Mouse (Mus musculus) stomach, embryonic 15.5 days (tissue): ENCODE data around the gene Gadd45gip1. TPM values are rescaled to one million over a fixed set of nuclear protein-coding genes. Genes with fewer than 3 reads are reported as not detected.
"Not testable (repeated sequence)": the region's sequence is repeated elsewhere in the genome, so short reads cannot be mapped to it uniquely, and the experiment has no call there.

Experiments used
- ATAC-seq: fragments of 200-750 bp; cut with Nextera tagmentation; 2 replicates; pipeline ENCODE4 v1.8.0; 2017; ENCODE audit warnings: low read depth, moderate number of reproducible peaks, moderate TSS enrichment; ENCODE audit not compliant: insufficient read depth, low FRiP score
- H3K27ac ChIP-seq: fragments of 300-500 bp; sonication (generic); 2 replicates; pipeline ENCODE4 v1.5.1; 2015; ENCODE audit warnings: mild to moderate bottlenecking, inconsistent platforms
- H3K27me3 ChIP-seq: fragments of 300-500 bp; sonication (generic); replicated peaks from 2 replicates; pipeline ENCODE4 v1.6.1; 2015; ENCODE audit warnings: inconsistent platforms
- H3K36me3 ChIP-seq: fragments of 300-500 bp; sonication (generic); 2 replicates; pipeline ENCODE4 v1.6.1; 2015; ENCODE audit warnings: inconsistent platforms
- H3K4me1 ChIP-seq: fragments of 300-500 bp; sonication (generic); 2 replicates; pipeline ENCODE4 v1.6.1; 2015; ENCODE audit warnings: inconsistent platforms
- H3K4me2 ChIP-seq: fragments of 300-500 bp; sonication (generic); 2 replicates; pipeline ENCODE4 v1.6.1; 2015; ENCODE audit warnings: mild to moderate bottlenecking, inconsistent platforms
- H3K4me3 ChIP-seq: fragments of 300-500 bp; sonication (generic); replicated peaks from 2 replicates; pipeline ENCODE4 v1.5.1; 2015; ENCODE audit warnings: inconsistent platforms
- H3K9ac ChIP-seq: fragments of 300-500 bp; sonication (generic); 2 replicates; pipeline ENCODE4 v1.6.1; 2015; ENCODE audit warnings: inconsistent platforms
- H3K9me3 ChIP-seq: fragments of 300-500 bp; sonication (generic); 2 replicates; pipeline ENCODE4 v1.6.1; 2016; ENCODE audit warnings: inconsistent platforms
- WGBS: fragments of 180-500 bp; shearing (Covaris S2); methylation state at CpG from one replicate; pipeline ENCODE4 v1.1.7; 2015; 5-methylcytosine and 5-hydroxymethylcytosine counted together
- polyA plus RNA-seq: library from polyadenylated mRNA; unstranded; fragments of >200 nt; fragmentation: Nextera tagmentation; extraction: Ambion mirVana; gene quantifications from 2 replicates; pipeline ENCODE4 v1.2.1, GENCODE M21; 2015

The Gadd45gip1 gene
- polyA plus RNA-seq, 1 experiment from 2014 or later = 54.5 TPM

DNA sequence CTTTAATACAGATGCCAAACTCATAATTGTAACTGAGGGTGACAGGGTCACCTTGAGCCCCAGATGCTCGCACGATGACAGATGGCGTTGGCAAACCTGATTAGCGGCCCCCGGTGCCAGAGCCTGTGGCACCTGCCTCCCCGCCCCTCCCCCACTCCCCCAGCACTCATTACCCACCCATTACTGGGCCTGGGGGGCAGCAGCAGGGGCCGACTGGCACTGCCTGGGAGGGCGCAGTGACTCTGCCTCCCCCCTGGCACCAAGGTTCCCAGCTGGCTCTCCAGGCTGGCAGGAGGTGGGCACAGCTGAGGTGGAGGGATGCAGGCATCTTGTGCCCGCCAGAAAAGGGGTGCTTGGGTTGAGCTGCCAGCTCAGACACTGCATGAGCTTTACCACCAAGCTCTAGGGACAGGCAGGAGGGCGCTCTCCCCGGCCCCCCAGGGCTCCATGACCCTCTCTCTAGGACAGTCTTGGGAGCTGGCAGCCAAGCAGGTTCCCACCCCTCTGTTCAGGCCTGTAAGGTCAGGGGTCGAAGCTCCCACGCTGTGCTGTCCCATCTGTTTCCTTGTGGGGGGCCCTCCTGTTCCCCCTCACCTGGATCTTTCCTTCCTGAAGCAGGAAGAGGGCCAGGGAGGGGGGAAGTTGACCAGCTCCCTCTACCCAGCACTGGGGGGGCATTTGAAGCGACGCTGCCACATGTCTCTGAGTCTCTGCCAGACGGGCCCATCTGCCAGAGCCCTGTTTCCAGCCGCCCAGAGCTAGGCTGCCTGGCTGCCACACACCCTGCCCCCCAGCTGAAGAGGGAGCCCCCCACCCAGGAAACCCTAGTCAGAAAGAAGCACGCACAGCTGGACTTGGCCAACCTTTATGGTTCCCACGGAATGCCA is 16.5 kb upstream of the Gadd45gip1 start:
- no peak overlapping the region for H3K27ac ChIP-seq
- peaks cover 10% of the 10 kb centered on the region for H3K27me3 ChIP-seq
- 0 out of 2 replicates have a peak, but pooled peaks cover 8% of the 10 kb centered on the region for H3K4me1 ChIP-seq
- H3K9me3 ChIP-seq = no peaks in the 10 kb centered on the region
- no peak overlapping the region for H3K4me2 ChIP-seq
- no peaks in the 10 kb centered on the region for H3K36me3 ChIP-seq
- H3K4me3 ChIP-seq = no peak overlapping the region
- 41% methylated on average over 19 of the region's 19 CpGs for WGBS
- ATAC-seq = no peak
- no peak overlapping the region for H3K9ac ChIP-seq

DNA sequence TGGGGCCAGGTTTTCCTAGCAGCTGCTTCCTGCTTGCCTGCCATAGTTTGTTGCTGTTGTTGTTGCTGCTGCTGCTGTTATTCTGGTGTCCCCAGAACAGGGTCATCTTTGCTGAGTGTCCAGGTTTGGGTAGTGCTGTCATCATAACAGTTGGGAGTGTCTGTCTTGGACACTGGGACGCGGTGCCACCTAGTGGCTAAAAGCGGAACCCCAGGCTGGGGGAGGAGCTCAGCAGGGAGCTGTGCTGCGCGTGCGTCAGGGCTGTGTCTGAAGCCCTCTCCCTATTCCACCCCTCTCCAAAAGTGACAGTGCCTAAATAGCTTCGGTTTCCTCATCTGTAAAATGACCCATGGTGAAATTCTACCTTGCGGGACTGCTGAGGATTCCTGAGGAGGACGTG is 15.8 kb upstream of the Gadd45gip1 start:
- no peaks in the 10 kb centered on the region for H3K9me3 ChIP-seq
- H3K27me3 ChIP-seq = peaks cover 10% of the 10 kb centered on the region; the same call in 1 of the 2 replicates
- H3K4me2 ChIP-seq = no peak overlapping the region
- no peak overlapping the region for H3K27ac ChIP-seq
- 10% methylated on average over 9 of the region's 9 CpGs for WGBS
- 0 out of 2 replicates have a peak, but pooled peaks cover 6% of the 10 kb centered on the region for H3K4me1 ChIP-seq
- no peak overlapping the region for H3K9ac ChIP-seq
- H3K4me3 ChIP-seq = no peak overlapping the region
- ATAC-seq = peak; percentile 65
- no peaks in the 10 kb centered on the region for H3K36me3 ChIP-seq

DNA sequence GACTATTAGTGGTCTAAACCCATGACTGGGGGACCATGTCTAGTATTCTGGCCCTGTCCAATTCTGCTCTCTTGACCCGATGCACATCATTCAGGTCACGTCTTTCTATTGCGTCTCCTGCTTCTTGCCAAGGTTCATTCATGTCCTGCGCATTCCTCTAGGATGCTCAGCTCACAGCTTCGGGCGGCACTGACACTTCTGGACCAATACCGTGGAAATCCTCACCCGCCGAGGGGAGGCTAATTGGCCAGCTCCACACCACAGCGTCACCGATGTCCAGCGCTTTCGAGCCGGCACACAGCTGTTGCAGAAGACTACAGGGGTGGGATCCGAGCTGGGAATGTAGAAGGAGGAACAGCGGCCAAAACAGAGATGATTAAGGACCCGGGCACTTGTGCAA is 15.2 kb upstream of the Gadd45gip1 start:
- Histone ChIP-seq H3K4me1 (0 out of 2 replicates have a peak, but pooled peaks cover 4% of the 10 kb centered on the region), H3K4me3 (no peak overlapping the region), H3K27ac (no peak overlapping the region), H3K9me3 (no peaks in the 10 kb centered on the region), H3K27me3 (peaks cover 10% of the 10 kb centered on the region; the same call in 1 of the 2 replicates), H3K36me3 (no peaks in the 10 kb centered on the region), H3K9ac (no peak overlapping the region), H3K4me2 (no peak overlapping the region)
- 75% methylated on average over 17 of the region's 17 CpGs for WGBS
- no peak for ATAC-seq

DNA sequence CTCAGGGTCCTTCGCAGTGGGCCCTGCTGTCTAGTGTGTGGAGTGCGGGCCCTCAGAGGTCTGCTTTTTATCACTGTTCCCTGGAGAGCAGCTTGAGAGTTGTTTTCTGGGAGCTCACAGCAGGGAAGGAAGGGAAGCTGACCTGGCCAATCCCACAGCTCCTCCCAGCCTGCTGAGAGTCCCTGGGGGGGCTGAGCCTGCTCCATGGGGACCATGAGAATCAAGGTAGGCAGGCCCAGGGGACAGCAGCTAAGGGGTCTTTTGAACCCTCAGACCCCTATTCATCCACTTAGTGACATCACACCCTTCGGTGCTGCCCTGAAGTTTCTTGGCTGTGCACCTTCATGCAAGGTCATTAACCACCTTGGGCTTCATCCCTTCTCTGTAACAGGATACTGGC is 8.6 kb upstream of the Gadd45gip1 start, which contains the start of gene Dand5:
Gene Dand5, minus strand, starts transcription at position 101 of the 400 bp plus-strand sequence.
- Histone ChIP-seq H3K27me3 (no peaks in the 10 kb centered on the region), H3K4me2 (peak within 1 kb of the TSS; percentile 53), H3K27ac (no peak within 1 kb of the TSS), H3K9ac (no peak within 1 kb of the TSS), H3K36me3 (no peaks in the 10 kb centered on the region), H3K4me3 (no peak within 1 kb of the TSS), H3K4me1 (peaks cover 7% of the 10 kb centered on the region; the same call in 1 of the 2 replicates), H3K9me3 (no peaks in the 10 kb centered on the region)
- ATAC-seq = no peak
- 34% methylated on average over 3 of the region's 3 CpGs for WGBS

DNA sequence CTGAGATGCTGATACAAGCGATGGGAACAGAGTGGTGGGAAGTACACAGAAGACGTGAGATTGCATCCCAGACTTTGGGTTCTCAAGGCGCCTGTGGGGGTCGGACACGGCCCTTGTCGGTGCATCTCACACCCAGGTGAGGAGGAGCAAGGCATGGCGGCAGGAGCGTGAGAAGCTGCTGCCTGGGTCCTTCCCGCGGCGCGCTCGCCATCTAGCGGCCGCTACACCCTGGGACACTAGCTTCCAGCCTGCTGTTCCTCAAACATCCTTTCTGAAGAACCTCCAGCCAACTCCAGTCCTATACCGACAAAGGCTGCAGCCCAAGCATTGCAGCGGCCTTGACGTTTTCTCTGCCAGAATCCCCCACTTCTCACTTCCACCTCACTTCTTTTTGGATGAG is 7.7 kb upstream of the Gadd45gip1 start:
- whole genome bisulfite sequencing = 1% methylated on average over 18 of the region's 18 CpGs
- Histone ChIP-seq H3K36me3 (no peaks in the 10 kb centered on the region), H3K9ac (no peak overlapping the region), H3K27me3 (no peaks in the 10 kb centered on the region), H3K4me3 (no peak overlapping the region), H3K9me3 (no peaks in the 10 kb centered on the region), H3K27ac (no peak overlapping the region), H3K4me2 (peak overlapping the region; percentile 53), H3K4me1 (peaks cover 7% of the 10 kb centered on the region; the same call in 1 of the 2 replicates)
- ATAC-seq = peak; percentile 81

DNA sequence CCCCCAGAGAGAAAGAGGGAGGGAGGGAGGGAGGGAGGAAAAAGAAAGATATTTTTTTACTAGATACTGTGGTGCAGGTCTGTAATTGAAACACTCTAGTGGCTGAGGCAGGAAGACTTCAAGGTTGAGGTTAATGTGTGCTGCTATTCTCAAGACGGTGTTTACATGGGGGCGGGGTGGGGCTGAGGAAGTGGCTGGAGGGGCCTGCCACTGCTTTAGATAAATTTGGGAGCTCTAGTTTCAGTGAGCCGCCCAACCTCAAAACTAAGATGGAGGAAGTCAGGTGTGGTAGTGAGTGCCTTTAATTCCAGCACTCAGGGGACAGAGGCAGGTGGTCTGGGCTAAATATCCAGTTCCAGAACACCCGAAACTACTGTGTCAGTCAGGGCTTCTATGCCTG is 5.7 kb upstream of the Gadd45gip1 start:
- H3K4me1 ChIP-seq = peaks cover 7% of the 10 kb centered on the region; the same call in 1 of the 2 replicates
- ATAC-seq = no peak
- no peaks in the 10 kb centered on the region for H3K27me3 ChIP-seq
- H3K9me3 ChIP-seq = no peaks in the 10 kb centered on the region
- no peaks in the 10 kb centered on the region for H3K36me3 ChIP-seq
- no peak overlapping the region for H3K4me2 ChIP-seq
- no peak overlapping the region for H3K27ac ChIP-seq
- WGBS = 46% methylated on average over 4 of the region's 4 CpGs
- no peak overlapping the region for H3K9ac ChIP-seq
- no peak overlapping the region for H3K4me3 ChIP-seq

DNA sequence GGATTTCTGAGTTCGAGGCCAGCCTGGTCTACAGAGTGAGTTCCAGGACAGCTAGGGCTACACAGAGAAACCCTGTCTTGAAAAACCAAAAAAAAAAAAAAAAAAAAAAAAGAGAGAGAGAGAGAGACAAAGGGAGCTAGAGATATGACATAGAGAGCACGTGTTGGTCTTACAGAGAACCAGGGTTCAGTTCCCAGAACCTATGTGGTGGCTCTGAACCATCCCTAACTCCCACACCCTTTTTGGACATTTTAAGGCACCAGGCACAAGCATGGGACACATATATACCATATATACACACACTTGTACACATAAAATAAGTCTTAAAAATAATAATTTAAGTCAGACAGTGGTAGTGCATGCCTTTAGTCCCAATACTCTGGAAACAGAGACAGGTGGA is 4.8 kb upstream of the Gadd45gip1 start:
- not testable (repeated sequence) for H3K36me3 ChIP-seq, H3K9me3 ChIP-seq, H3K4me1 ChIP-seq, H3K27me3 ChIP-seq, H3K4me3 ChIP-seq, ATAC-seq, H3K27ac ChIP-seq, H3K9ac ChIP-seq, H3K4me2 ChIP-seq
- WGBS = 81% methylated on average over 2 of the region's 2 CpGs

DNA sequence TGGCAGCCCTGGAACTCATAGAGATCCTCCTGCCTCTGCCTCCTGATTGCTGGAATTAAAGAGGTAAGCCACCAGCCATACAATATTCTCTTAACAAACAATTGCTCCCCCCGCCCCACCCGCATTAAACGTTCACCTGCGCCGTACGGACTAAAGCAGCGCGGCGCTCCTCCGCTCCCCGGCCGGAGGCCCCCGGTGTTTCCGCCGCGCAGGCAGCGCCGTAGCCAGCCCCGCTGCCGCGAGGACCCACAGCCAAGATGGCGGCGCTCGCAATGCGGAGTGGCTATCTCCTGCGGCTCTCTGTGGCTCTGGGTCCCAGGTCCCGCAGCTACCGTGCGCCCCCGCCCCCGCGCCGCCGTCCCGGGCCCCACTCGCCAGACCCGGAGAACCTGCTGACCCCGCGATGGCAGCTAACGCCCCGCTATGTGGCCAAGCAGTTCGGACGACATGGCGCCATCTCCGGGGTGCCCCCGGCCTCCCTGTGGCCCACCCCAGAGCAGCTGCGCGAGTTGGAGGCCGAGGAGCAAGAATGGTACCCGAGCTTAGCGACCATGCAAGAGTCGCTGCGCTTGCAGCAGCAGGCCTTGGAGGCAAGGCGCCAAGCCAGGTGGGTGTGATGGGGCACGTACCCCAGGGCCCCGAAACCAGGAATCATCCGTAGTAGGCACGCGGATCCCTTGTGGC is 854 bp downstream of the Gadd45gip1 start:
- peak; percentile 72 for ATAC-seq
- Histone ChIP-seq H3K27ac (peak overlapping the region; percentile 96), H3K4me2 (peak overlapping the region; percentile 61), H3K27me3 (no peaks in the 10 kb centered on the region), H3K9ac (peak overlapping the region; percentile 95), H3K4me1 (peaks cover 16% of the 10 kb centered on the region), H3K9me3 (no peaks in the 10 kb centered on the region), H3K36me3 (peaks cover 30% of the 10 kb centered on the region), H3K4me3 (peak overlapping the region; percentile 99)
- WGBS = 1% methylated on average over 58 of the region's 59 CpGs

DNA sequence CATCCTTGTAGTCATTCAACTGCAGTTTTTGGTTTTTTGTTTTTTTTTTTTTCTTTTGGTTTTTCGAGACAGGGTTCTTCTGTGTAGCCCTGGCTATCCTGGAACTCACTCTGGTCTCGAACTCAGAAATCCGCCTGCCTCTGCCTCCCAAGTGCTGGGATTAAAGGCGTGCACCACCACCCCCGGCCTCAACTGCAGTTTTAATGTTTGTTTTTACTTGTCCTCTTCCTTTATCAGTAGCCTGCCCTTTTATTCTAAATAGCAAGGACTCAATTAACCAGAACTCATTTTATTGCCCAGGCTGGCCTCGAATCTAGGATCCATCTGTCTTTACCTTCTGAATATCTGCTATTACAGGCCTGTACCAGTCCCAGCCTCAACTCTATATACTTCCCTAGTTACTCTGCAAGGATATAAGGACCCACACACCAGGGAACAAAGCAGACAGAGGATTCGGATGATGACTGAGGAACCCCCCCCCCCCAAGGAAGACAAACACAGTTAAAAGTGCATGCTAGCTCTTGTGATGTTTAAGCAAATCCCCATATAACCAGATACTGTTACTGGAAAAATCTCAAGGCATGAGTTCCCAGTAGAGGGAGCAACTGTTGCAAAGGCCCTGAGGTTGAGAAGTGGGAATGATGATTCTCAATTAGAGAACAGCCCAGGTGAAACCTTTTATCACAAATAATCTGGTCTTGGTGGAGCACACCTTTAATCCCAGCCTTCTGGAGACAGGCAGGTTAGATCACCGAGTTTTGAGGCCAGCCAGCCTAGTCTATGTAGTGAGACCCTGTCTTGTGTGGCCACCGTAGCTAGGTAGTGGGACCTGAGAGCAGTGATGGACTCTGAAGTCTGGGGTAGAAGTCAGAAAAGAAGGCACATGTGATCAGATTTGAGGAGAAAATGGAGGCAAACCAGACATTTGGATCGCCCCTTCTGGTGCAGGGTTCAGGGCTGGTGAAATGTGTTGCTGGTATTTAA is 1.7 kb downstream of the Gadd45gip1 start:
- peaks cover 38% of the 10 kb centered on the region for H3K36me3 ChIP-seq
- peaks cover 16% of the 10 kb centered on the region for H3K4me1 ChIP-seq
- H3K9ac ChIP-seq = peak overlapping the region; percentile 95
- peak overlapping the region; percentile 96 for H3K27ac ChIP-seq
- H3K4me2 ChIP-seq = peak overlapping the region; percentile 61
- no peak for ATAC-seq
- 53% methylated on average over 10 of the region's 10 CpGs for WGBS
- H3K4me3 ChIP-seq = peak overlapping the region; percentile 99
- no peaks in the 10 kb centered on the region for H3K9me3 ChIP-seq
- no peaks in the 10 kb centered on the region for H3K27me3 ChIP-seq

DNA sequence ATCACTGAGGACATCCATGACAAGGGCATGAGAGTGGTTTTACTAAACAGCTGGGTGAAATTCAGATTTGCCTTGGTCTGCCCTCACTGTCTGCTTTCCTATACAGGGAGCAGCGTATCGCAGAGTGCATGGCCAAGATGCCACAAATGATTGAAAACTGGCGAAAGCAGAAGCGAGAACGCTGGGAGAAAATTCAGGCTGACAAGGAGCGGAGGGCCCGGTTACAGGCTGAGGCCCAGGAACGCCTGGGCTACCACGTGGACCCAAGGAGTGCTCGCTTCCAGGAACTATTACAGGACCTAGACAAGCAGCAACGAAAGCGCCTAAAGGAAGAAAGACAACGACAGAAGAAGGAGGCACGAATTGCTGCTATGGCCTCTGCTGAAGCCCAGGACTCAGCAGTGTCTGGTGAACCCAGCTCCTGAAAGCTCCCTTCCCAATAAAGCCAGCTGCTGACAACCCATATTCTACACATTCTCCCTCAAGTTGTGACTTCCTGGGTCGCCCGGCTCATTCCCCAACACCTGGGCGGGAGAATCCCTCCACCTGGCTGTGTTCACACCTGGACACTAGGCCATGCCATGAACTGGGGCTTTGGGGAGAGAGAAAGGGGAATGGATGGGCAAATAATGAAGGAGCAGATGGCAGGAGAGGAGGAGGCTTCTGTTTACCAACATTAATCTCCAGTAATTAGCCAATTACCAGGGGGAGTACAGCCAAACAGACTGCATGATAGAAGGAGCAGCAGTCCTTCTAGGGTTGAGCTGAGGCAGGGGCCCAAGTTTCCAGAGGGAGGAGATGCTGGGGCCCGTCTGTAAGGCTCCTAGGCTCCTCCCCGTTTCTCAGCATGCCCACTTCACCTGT is 2.9 kb downstream of the Gadd45gip1 start:
- peaks cover 18% of the 10 kb centered on the region for H3K4me1 ChIP-seq
- H3K36me3 ChIP-seq = peaks cover 44% of the 10 kb centered on the region
- H3K4me3 ChIP-seq = no peak overlapping the region
- no peak overlapping the region for H3K4me2 ChIP-seq
- no peak for ATAC-seq
- H3K27ac ChIP-seq = 0 out of 2 replicates have a peak overlapping the region, but pooled peaks have one; percentile 12
- H3K9me3 ChIP-seq = no peaks in the 10 kb centered on the region
- no peak overlapping the region for H3K9ac ChIP-seq
- H3K27me3 ChIP-seq = no peaks in the 10 kb centered on the region
- WGBS = 83% methylated on average over 19 of the region's 19 CpGs
